Mouse (Mus musculus): ENCODE measurements around the gene Olfr406. TPM values are rescaled to one million over a fixed set of nuclear protein-coding genes. Genes with fewer than 3 reads are reported as not detected.

Gene Olfr406
- total RNA-seq (2021), result not detected
- long read RNA-seq, experiment 1, result 0 reads
- long read RNA-seq, experiment 2, result 0 reads

GRCm38 (mm10) chr11:74259508-74259907 is at the start of gene Olfr406:
Olfr406 (plus strand) TSS chr11:74259808.
- intact Hi-C loops (cut with DNase I; ENCODE audit: low total_unique reads), result no loop called here

GRCm38 (mm10) chr11:74211279-74211678 is 48.3 kb upstream of the Olfr406 start, which contains the start of gene Olfr43:
Olfr43 (minus strand) TSS chr11:74211379.
- DNase-seq, result no peak
- intact Hi-C loops (cut with DNase I; ENCODE audit: low total_unique reads), result no loop called here

More at GRCm38 (mm10) chr11:74259508-74259907, at the start of gene Olfr406:
- no peak for DNase-seq

GRCm38 (mm10) chr11:74241201-74241600 is 18.4 kb upstream of the Olfr406 start:
- intact Hi-C loops (cut with DNase I; ENCODE audit: low total_unique reads), result no loop called here
- no peak for DNase-seq

GRCm38 (mm10) chr11:74283436-74283835 is 23.8 kb downstream of the Olfr406 start, which contains the start of gene Olfr59:
Olfr59 (plus strand) TSS chr11:74283736.
- intact Hi-C loops (cut with DNase I; ENCODE audit: low total_unique reads), result no loop called here
- no peak for DNase-seq

- intact Hi-C loops (cut with DNase I; ENCODE audit: low total_unique reads), result no loop called here
- no peak for DNase-seq
These were observed 27.6 kb downstream of the Olfr406 start for GRCm38 (mm10) chr11:74287256-74287655.

Other genes with a start within 250 kb of the Olfr406 start
- gene Olfr139, start 203.3 kb upstream of the Olfr406 start, total RNA-seq (2021), result not detected
- gene Olfr399, start 203.2 kb upstream of the Olfr406 start, total RNA-seq (2021), result not detected
- gene Zfp616, start 189.9 kb upstream of the Olfr406 start, total RNA-seq (2021), result not detected
- not detected for gene Olfr401, start 146.1 kb upstream of the Olfr406 start, total RNA-seq (2021)
- gene Olfr402, start 106.3 kb upstream of the Olfr406 start, total RNA-seq (2021), result not detected
- not detected for gene Olfr403, start 73.6 kb upstream of the Olfr406 start, total RNA-seq (2021)
- not detected for gene Olfr43, start 48.4 kb upstream of the Olfr406 start, total RNA-seq (2021)
- not detected for gene Olfr59, start 23.9 kb downstream of the Olfr406 start, total RNA-seq (2021)
- not detected for gene Olfr410, start 78.2 kb downstream of the Olfr406 start, total RNA-seq (2021)
- gene Olfr411, start 92.8 kb downstream of the Olfr406 start, total RNA-seq (2021), result not detected
- gene Olfr412, start 102.3 kb downstream of the Olfr406 start, total RNA-seq (2021), result not detected